Mouse (Mus musculus) stomach, postnatal 0 days (tissue): ENCODE results near the gene A830031A19Rik. TPM values are rescaled to one million over a fixed set of nuclear protein-coding genes. Genes with fewer than 3 reads are reported as not detected.
A peak's percentile ranks its signal among the peaks of the same experiment; 100 is the strongest.

Experiments
- ATAC-seq: fragments of 200-750 bp; cut with Nextera tagmentation; 2 replicates; pipeline ENCODE4 v1.8.0; 2017; ENCODE audit not compliant: low FRiP score, low TSS enrichment
- DNase-seq: peaks from one replicate; pipeline ENCODE4 v3.0.0-alpha.2; 2016; ENCODE audit warnings: low spot score
- H3K27ac ChIP-seq: fragments of 300-500 bp; sonication (generic); replicated peaks from 2 replicates; pipeline ENCODE4 v1.5.1; 2014; ENCODE audit warnings: mild to moderate bottlenecking, control low read depth
- H3K27me3 ChIP-seq: fragments of 300-500 bp; sonication (generic); 2 replicates; pipeline ENCODE4 v1.6.1; 2014; ENCODE audit warnings: low read length; ENCODE audit not compliant: control insufficient read depth, insufficient read depth
- H3K36me3 ChIP-seq: fragments of 300-500 bp; sonication (generic); 2 replicates; pipeline ENCODE4 v1.6.1; 2014; ENCODE audit warnings: low read length, mixed read lengths; ENCODE audit not compliant: control insufficient read depth, insufficient read depth
- H3K4me1 ChIP-seq: fragments of 300-500 bp; sonication (generic); replicated peaks from 2 replicates; pipeline ENCODE4 v1.6.1; 2014; ENCODE audit warnings: antibody characterized with exemption; ENCODE audit not compliant: control insufficient read depth, insufficient read depth
- H3K4me2 ChIP-seq: fragments of 300-500 bp; sonication (generic); replicated peaks from 2 replicates; pipeline ENCODE4 v1.6.1; 2014; ENCODE audit warnings: low read depth, mild to moderate bottlenecking, control low read depth, moderate library complexity
- H3K4me3 ChIP-seq: fragments of 300-500 bp; sonication (generic); 2 replicates; pipeline ENCODE4 v1.5.1; 2014; ENCODE audit warnings: low read depth, low read length, control low read depth
- H3K9ac ChIP-seq: fragments of 300-500 bp; sonication (generic); 2 replicates; pipeline ENCODE4 v1.6.1; 2014; ENCODE audit warnings: mild to moderate bottlenecking, low read length, control low read depth, mixed read lengths
- H3K9me3 ChIP-seq: fragments of 300-500 bp; sonication (generic); 2 replicates; pipeline ENCODE4 v1.6.1; 2016; ENCODE audit warnings: low read length; ENCODE audit not compliant: control insufficient read depth
- CTCF ChIP-seq: IDR thresholded peaks from 2 replicates; pipeline ENCODE4 v1.5.1; 2016; ENCODE audit warnings: antibody characterized with exemption, low read depth, mild to moderate bottlenecking, moderate library complexity
- EP300 ChIP-seq: optimal IDR thresholded peaks from 2 replicates; pipeline ENCODE3; 2016; ENCODE audit warnings: antibody characterized with exemption
- WGBS: fragments of 180-500 bp; shearing (Covaris S2); extraction: QIAGEN DNeasy Blood & Tissue Kit; methylation state at CpG from one replicate; pipeline ENCODE4 v1.1.7; 2014; 5-methylcytosine and 5-hydroxymethylcytosine counted together
- polyA plus RNA-seq: library from polyadenylated mRNA; unstranded; fragments of >200 nt; fragmentation: Nextera tagmentation; extraction: Ambion mirVana; gene quantifications from 2 replicates; pipeline ENCODE4 v1.2.1, GENCODE M21; 2015

A830031A19Rik gene
- polyA plus RNA-seq, 1 experiment from 2014 or later: not detected

DNA sequence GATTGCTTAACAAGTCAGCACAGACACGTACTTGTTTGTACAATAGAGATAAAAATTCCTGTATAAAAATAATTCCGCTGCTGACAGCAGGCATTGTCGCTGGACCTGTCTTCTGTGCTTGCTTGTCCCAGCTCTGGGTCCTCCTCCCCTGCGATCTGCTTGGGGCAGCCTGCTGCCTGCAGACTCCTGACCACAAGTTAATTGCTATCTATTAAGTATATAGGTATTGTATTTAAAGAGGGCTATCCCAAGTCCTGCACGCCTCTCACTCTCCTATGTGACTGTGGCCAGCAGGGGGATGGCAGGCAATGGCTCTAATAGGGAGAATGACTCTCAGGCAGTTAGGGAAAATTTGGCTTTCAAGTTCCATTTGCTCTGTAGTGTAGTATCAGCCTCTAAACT, 19.2 kb upstream of the A830031A19Rik start:
- no peaks in the 10 kb centered on the region for H3K9me3 ChIP-seq
- WGBS: 40% methylated on average over 5 of the region's 5 CpGs
- H3K27ac ChIP-seq: no peak overlapping the region
- ATAC-seq (peak; percentile 35), DNase-seq (no peak)
- H3K36me3 ChIP-seq: no peaks in the 10 kb centered on the region
- H3K4me3 ChIP-seq: no peak overlapping the region
- peak; percentile 64 for TF ChIP-seq CTCF
- no peak for TF ChIP-seq EP300
- H3K4me1 ChIP-seq: peaks cover 8% of the 10 kb centered on the region
- H3K27me3 ChIP-seq: no peaks in the 10 kb centered on the region
- no peak overlapping the region for H3K4me2 ChIP-seq
- no peak overlapping the region for H3K9ac ChIP-seq

DNA sequence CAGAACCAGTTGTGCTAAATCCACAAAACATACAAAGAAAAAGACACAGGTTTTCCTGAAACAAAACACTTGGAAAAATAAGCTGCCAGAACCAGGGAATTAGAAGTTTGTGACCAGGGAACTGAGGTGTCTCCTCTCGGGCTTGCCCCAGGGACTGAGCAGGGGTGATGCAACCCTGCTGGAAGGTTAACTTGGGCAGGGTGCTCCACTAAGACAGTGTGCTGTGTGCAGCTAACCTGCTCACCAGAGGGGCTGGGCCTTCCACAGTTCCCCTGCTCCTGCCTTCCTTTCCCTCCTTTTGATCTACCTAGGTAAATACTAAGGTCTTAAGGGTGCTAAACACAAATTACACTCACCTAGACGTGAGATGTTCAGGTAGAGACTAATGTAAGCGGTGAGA, 17.8 kb upstream of the A830031A19Rik start:
- Histone ChIP-seq H3K27me3 (no peaks in the 10 kb centered on the region), H3K27ac (peak overlapping the region; percentile 59)
- peak; percentile 71 for ATAC-seq

DNA sequence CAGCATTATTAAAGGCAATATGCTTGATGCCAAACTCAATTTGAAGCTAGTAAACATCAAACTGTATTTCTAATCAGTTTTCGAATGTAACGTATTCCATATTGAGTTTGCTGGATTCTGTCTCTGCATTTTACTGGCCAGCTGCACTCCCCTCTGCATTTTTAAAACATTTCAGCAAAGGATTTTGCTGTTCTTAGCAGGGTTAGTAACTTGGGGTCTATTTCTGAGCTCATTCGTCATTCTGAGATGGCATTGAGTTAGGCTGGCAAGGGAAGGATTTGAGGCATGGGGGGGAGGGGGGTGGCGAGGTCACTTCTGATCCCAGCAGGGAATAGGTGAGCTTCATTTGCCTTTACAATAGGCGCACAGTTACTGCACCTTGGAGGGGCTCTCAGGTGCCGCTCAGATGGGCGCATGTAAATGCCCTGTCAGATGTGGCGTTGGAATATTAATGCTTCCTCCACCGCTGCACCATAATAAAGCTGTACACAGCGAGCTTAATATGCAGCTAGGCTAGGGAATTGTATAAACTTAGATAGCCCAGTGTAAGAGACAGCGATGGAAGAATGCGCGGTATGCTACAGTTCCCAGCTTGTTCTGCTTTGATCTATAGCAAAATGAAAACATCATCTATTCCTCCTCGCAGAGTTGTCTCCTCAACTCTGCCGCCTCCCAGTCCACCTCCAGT, 16.7 kb upstream of the A830031A19Rik start:
- WGBS: 36% methylated on average over 15 of the region's 15 CpGs
- Histone ChIP-seq H3K27ac (no peak overlapping the region), H3K9me3 (no peaks in the 10 kb centered on the region), H3K9ac (no peak overlapping the region), H3K4me1 (peaks cover 5% of the 10 kb centered on the region), H3K27me3 (no peaks in the 10 kb centered on the region), H3K4me3 (no peak overlapping the region), H3K4me2 (peak overlapping the region; percentile 31; the same call in 1 of the 2 replicates), H3K36me3 (no peaks in the 10 kb centered on the region)
- DNase-seq: no peak
- TF ChIP-seq CTCF: no peak
- TF ChIP-seq EP300: no peak
- no peak for ATAC-seq

More for the DNA sequence above, 17.8 kb upstream of the A830031A19Rik start:
- H3K36me3 ChIP-seq: no peaks in the 10 kb centered on the region
- no peak overlapping the region for H3K9ac ChIP-seq
- H3K9me3 ChIP-seq: no peaks in the 10 kb centered on the region
- H3K4me1 ChIP-seq: peaks cover 8% of the 10 kb centered on the region
- no peak overlapping the region for H3K4me2 ChIP-seq
- 53% methylated on average over 3 of the region's 3 CpGs for WGBS
- no peak for DNase-seq
- H3K4me3 ChIP-seq: no peak overlapping the region
- TF ChIP-seq CTCF (no peak), EP300 (no peak)

DNA sequence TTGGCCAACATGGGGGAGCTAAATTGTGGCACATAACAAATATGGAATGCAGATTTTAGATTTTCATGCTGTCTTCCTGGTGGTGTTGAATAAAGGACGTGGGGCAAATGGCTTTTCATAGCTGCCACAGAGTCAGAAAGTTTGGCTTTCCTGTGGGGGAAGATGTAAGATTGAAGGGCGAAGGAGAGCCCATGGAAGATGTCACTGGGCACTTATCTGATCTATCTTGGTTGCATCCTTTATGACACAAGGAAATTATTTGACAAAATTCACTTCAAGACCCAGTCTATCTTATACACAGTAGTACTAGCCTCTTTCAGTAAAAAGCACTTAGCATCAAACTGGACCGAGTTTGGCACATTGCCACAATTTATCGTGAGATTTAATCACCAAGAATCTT, 15.6 kb upstream of the A830031A19Rik start:
- Histone ChIP-seq H3K4me2 (no peak overlapping the region), H3K9ac (no peak overlapping the region), H3K27ac (no peak overlapping the region), H3K36me3 (no peaks in the 10 kb centered on the region), H3K9me3 (no peaks in the 10 kb centered on the region), H3K27me3 (no peaks in the 10 kb centered on the region), H3K4me3 (no peak overlapping the region), H3K4me1 (peaks cover 5% of the 10 kb centered on the region)
- 70% methylated on average over 4 of the region's 4 CpGs for WGBS
- TF ChIP-seq CTCF: no peak
- no peak for TF ChIP-seq EP300
- ATAC-seq (no peak), DNase-seq (no peak)

DNA sequence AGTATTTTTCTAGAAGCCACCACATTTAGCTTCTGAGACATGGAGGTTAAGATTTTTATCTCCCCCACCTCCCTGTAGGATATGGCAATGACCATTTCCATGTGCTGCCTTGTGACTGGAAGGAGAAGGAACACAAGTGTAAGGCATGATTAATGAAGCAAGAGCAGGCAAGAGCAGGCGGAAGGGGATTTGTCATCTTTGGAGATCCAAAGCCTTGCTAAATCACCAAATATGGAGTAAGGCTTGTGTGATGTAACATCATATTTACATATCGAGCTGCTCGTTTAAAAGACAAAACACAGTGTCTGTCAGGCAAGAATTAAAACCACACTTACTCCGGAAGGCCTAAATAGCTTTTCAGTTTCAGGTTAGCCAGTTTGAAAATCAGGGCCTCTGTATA, 12.2 kb upstream of the A830031A19Rik start:
- Histone ChIP-seq H3K27me3 (no peaks in the 10 kb centered on the region), H3K4me2 (no peak overlapping the region), H3K4me1 (no peaks in the 10 kb centered on the region), H3K36me3 (no peaks in the 10 kb centered on the region), H3K27ac (peak overlapping the region; percentile 53), H3K9me3 (no peaks in the 10 kb centered on the region), H3K4me3 (no peak overlapping the region), H3K9ac (no peak overlapping the region)
- DNase-seq (no peak), ATAC-seq (no peak; the same call in 1 of the 2 replicates)
- TF ChIP-seq CTCF (no peak), EP300 (no peak)
- 31% methylated on average over 4 of the region's 4 CpGs for WGBS

DNA sequence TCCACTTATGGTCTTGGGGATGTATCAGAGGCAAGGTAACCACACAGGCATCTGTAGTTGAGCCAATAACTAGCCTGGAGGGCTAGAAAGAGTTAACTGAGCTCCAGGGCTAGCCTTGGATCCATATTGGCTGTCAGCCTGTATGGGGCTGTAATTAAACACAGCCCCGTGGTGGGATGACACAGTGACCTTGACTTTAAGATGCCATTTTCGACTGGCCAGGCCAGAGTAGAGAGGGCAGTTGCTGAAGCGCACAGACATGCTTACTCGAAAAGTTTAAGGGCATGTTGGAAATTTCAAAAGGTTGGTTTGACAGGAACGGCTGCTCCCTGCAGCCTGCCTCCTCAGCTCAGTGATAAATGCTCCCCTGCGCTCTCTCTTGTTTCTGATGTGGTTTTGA, 11.1 kb upstream of the A830031A19Rik start:
- Histone ChIP-seq H3K9me3 (no peaks in the 10 kb centered on the region), H3K4me2 (no peak overlapping the region), H3K9ac (no peak overlapping the region), H3K4me1 (no peaks in the 10 kb centered on the region), H3K4me3 (no peak overlapping the region), H3K36me3 (no peaks in the 10 kb centered on the region), H3K27ac (peak overlapping the region; percentile 74), H3K27me3 (no peaks in the 10 kb centered on the region)
- no peak for ATAC-seq
- 39% methylated on average over 6 of the region's 6 CpGs for WGBS
- DNase-seq: no peak
- TF ChIP-seq CTCF: no peak
- no peak for TF ChIP-seq EP300
